Mouse (Mus musculus): ENCODE data around the gene Abca7. TPM values are rescaled to one million over a fixed set of nuclear protein-coding genes. Genes with fewer than 3 reads are reported as not detected.

Abca7 gene
- total RNA-seq, 2 experiments from 2014 or later = 6.6 to 7.6 TPM

GRCm38 (mm10) chr10:79974087-79974486 lies 22.2 kb upstream of the Abca7 start:
- DNase-seq (ENCODE audit: low spot score) = no peak

DNA sequence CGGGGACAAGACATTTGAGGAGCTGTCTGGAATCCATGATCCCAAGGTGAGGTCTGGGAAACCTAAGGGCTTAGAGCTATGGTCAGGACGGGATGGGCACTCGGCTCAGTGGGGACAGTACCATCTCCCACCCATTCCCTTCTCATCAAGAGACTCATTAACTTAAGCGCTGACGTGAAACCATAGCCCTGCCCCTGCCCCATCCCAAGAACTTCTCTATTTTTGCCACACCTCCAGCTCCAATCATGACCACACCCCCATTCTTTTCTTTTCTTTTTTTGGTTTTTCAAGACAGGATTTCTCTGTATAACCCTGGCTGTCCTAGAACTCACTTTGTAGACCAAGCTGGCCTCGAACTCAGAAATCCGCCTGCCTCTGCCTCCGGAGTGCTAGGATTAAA lies 21.6 kb upstream of the Abca7 start:
- DNase-seq (ENCODE audit: low spot score) = no peak

DNA sequence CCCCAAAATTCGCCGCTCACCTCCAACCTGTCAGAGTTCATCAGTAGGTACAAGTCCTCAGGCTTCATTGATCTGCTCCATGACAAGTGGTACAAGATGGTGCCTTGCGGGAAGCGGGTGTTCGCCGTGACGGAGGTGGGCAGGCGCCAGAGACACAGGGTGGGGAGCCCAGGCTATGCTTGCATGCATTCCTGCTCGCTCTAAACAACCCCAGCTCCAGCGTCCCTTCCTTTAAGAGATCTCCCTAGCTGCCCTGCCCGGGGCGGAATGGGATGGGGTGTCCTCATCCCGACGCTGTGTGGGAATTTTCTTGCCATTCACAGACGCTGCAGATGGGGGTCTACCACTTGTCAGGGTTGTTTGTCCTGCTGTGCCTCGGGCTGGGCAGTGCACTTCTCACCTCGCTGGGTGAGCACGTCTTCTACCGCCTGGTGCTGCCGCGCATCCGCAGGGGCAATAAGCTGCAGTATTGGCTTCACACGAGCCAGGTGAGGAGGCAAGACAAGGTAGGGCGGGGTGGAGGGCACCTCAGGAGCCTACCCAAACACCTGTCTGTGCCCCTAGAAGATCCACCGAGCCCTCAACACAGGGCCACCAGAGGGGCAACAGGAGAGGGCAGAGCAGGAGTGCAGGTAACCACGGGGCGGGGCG lies 20.1 kb upstream of the Abca7 start:
- no peak for DNase-seq (ENCODE audit: low spot score)

DNA sequence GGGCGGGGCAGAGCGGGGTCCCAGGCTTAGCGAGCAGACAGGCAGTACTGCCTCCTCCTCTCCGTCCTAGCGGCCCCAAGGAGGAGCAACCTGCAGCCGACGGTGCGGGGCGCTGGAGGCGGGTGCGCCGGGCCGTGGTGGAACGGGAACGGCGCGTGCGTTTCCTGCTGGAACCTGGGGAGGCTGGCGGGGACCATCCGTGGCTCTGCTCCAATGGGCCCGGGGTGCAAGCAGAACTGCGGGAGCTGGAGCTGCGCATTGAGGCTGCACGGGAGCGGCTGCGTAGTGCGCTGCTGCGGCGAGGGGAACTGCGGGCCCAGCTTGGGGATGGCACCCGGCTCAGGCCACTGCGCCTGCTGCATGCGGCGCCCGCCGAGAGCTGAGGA lies 19.6 kb upstream of the Abca7 start:
- no peak for DNase-seq (ENCODE audit: low spot score)

- DNase-seq (ENCODE audit: low spot score) = no peak
Observed at GRCm38 (mm10) chr10:79977324-79977723, 19.0 kb upstream of the Abca7 start.

DNA sequence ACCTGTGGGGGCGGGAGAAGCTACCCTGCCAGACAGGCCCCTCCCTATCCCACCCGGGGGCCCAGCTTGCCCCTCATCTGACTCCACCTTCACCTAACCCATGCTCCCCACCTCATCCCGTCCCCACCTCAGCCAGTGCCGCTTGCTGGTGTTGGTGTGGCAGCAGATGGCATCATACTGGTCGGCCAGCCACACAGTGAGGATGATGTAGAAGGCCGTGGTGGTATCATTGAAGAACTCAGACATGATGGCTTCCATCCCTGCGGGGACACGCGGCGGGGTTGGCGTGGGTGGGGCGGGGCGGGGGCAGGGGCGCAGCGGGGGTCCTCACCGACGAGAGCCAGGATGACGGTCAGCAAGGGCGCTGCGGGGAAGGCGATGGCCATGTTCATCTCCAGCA lies 18.2 kb upstream of the Abca7 start:
- DNase-seq (ENCODE audit: low spot score) = no peak

DNA sequence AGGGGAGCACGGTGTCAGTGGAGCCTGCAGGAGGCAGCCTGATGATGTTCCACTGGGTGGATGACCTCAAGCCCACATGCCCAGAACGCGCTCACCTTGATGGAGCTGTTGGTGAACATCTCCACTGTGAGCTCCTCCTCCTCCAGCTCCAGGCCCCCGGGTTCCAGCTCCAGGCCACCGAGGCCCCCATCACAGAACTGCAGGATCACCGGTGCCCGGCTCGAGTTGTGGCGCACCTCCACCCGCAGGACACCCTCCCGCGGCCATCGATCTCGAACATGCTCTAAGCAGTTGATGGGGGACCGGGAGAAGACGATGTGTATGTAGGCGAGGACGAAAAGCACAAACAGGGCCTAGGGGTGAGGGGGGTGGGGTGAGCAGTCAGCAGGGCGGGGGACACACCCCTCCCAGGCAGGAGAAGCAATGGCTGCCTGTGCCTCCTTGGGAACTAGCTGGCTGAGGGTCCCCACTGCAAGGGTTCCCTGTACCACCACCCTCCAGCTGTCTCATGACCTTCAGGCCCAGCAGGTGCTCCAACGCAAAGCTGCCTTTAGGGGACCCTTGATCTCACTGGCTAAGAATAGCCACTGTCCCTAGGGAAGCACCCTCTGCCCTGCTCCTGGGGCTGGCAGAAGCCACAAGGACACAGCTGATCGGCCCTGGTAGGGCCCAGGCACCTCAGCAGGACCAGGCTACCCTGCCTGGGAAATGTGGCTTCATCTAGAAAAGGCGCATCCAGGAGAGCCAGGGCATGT lies 16.7 kb upstream of the Abca7 start:
- DNase-seq (ENCODE audit: low spot score) = peak; percentile 82

DNA sequence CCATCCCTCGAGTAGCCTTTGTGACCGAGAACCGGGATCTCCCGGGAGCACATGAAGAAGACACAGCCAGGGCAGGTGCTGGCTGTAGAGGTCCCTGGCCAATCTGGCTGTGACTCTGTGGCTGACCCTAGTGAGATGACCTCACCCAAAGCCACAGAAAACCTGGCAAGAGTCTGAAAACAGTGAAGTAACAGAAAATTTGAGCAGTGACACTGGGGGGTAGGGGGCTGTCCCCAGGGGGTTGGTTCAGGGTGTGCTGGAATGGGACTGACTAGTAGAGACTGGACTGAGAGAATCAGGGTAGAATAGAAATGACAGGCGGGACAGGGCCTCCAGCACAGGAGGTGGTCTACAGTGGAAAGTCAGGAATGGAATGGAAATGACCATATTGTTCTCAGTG lies 13.1 kb upstream of the Abca7 start:
- no peak for DNase-seq (ENCODE audit: low spot score)

DNA sequence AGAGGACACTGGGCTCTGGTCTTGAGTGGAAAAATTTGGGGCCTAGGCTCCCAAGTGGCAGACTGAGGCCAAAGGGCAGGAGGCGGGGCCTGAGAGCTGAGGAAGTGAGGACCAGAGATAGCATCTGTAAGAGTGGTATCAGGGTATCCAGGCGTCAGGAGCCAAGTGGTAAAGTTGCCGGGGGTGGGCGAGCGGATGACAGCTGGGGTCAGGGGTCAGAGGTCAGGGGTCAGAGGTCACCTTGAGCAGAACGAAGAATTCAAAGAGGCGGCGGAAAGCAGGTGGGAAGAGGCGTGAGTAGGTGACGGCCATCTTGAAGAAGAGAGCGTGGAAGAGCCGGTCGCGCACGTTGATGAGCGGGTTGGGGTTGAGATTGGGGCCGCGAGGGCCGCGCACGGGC lies 12.6 kb upstream of the Abca7 start:
- DNase-seq (ENCODE audit: low spot score) = peak; percentile 73

- DNase-seq (ENCODE audit: low spot score) = peak; percentile 85
Observed at GRCm38 (mm10) chr10:79984195-79984816, 12.0 kb upstream of the Abca7 start, which contains the start of gene Tmem259. TSS of gene Tmem259 (minus strand) at chr10:79984330.

GRCm38 (mm10) chr10:79984871-79985270 lies 11.4 kb upstream of the Abca7 start:
- peak; percentile 98 for DNase-seq (ENCODE audit: low spot score)

- peak; percentile 62 for DNase-seq (ENCODE audit: low spot score)
Observed at GRCm38 (mm10) chr10:79985334-79986231, 10.7 kb upstream of the Abca7 start.

DNA sequence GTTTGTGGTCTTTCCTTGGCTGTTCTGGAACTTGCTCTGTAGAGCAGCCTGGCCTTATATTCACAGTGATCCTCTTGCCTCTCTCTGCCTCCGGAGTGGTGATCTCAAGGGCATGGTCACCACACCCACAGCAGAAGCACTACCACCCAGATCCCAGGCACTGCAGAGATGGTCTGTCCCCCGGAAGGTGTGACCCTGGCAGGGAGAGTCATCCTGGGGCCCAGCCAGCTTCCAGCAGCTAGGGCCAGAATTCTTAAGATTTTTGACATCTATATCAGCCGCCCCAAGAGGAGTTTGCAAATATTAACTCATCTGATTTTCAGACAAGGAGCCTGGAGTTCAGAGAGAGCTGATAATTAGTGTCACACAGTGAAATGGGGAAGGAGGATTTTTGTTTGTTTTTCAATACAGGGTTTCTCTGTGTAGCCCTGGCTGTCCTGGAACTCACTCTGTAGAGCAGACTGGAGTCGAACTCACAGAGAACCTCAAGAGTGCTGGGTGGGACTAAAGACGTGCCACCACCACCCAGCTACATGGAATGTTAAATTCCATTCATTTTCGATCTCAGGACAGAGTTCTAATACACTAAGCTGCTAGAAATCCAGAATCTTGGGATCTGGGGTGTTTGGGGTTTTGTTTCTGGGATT lies 9.9 kb upstream of the Abca7 start:
- peak; percentile 52 for DNase-seq (ENCODE audit: low spot score)

- DNase-seq (ENCODE audit: low spot score) = peak; percentile 86
Observed at GRCm38 (mm10) chr10:79986963-79987362, 9.3 kb upstream of the Abca7 start.

DNA sequence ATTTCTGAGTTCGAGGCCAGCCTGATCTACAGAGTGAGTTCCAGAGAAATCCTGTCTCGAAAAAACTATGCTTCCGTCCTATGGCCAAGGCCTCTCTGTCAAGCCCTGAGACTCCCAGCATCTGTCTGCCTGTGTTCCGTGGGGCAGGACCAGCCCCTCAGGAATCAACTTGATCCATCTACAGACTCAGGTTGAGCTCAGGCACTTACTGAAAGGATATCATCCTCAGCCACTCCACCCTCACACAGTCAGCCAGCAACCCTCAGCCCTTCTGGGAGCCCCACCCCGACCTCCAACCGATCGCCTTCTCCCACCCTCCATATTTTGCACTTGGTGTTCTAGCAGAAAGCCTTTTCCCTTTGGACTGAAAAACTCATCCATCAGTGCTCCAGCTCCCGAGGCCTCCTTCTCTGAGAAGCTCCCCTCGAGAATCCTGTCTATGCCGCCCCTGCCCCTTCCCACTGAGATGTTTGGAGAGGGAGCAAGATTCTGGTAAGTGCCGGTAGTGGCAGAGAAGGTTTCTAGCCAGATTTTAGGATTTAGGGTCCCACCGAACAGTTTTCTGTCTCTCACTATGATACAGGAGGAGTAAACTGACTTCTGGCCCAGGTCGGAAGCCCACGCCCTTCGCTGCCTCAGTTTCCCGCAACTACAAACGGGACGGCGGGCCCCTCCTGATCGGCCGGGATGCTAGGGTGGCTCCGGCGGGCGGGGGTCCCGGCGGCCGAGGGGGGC lies 8.4 kb upstream of the Abca7 start:
- DNase-seq (ENCODE audit: low spot score) = no peak

GRCm38 (mm10) chr10:79988506-79989271 lies 7.6 kb upstream of the Abca7 start, which contains the start of gene Cnn2:
TSS of gene Cnn2 (plus strand) at chr10:79988584.
- DNase-seq (ENCODE audit: low spot score) = no peak

- DNase-seq (ENCODE audit: low spot score) = no peak
Observed at GRCm38 (mm10) chr10:79989272-79989786, 7.0 kb upstream of the Abca7 start.

DNA sequence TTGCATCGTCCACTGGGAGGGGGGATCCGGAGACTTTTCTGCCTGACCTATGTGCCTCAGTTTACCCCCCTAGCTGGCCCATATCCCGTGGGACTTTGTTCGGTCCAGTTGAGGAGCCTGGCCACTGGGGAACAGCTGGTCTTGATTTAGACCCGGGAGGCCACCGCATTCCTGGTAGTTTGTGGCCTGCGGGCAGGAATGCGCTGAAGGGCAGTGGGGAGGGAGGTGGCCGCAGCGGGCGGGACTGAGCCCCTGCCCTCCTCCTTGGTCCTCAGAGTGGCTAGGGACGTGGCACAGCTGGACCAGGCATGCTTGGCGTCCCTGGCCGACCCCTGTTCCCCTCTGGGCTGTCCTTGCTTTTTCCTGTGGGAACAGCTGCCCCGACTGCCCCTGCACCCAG lies 6.4 kb upstream of the Abca7 start:
- DNase-seq (ENCODE audit: low spot score) = no peak

GRCm38 (mm10) chr10:79991099-79991498 lies 5.2 kb upstream of the Abca7 start:
- no peak for DNase-seq (ENCODE audit: low spot score)
